Mouse (Mus musculus): ENCODE measurements around the gene Cd38. TPM values are rescaled to one million over a fixed set of nuclear protein-coding genes. Genes with fewer than 3 reads are reported as not detected.
"Not testable (repeated sequence)": the region's sequence is repeated elsewhere in the genome, so short reads cannot be mapped to it uniquely, and the experiment has no call there.

The Cd38 gene
- polyA plus RNA-seq, 1 experiment from 2014 or later: 10.9 TPM

DNA sequence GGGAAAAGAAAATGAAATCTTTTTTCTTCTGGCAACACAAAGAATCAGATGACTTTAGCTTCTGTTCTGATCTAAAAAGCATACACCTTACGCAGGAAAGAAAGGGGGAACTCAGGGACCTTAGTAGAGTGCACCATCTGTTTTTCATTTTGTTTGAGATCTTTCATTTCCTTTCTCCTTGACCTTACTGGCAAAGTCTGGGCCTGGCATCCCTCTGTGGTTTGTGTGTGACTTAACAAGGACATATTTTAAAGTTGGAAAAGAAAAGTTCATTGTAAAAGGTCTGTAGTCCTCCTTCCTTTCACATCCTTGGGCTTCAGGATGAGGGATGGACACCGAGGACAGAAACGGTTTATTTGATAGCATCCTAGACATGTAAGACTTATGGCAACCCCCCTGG, 27.6 kb downstream of the Cd38 start:
- Histone ChIP-seq H3K9ac (no peak overlapping the region), H3K4me1 (replicated peaks) (no peaks in the 10 kb centered on the region), H3K27ac (no peak overlapping the region), H3K36me3 (no peaks in the 10 kb centered on the region), H3K27me3 (no peaks in the 10 kb centered on the region), H3K4me2 (no peak overlapping the region), H3K4me3 (replicated peaks) (no peak overlapping the region), H3K9me3 (replicated peaks) (no peaks in the 10 kb centered on the region)
- DNase-seq (no peak), ATAC-seq (ENCODE audit: low read depth) (no peak)
- WGBS (ENCODE audit: insufficient replicate concordance): 71% methylated on average over 3 of the region's 3 CpGs

DNA sequence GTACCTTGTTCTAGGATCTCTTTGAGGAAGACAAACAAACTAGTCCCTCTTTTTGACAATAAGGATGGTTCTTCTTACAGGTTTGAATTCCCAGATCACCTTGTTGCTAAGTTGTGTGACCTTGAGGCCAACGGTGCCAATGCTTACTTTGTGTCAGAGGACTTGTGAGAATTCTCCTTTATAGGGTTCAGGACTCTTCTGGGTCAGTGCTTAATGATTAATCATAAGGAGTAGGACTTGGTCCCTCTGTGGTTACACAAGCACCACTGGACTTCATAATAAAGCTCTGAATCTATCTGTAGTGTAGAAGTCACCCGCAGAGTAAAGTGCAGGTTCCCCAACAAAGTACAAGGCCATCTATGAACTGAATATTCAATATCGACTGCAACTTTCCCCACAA, 36.3 kb downstream of the Cd38 start:
- Histone ChIP-seq H3K27ac (no peak overlapping the region), H3K4me3 (replicated peaks) (no peak overlapping the region), H3K9me3 (replicated peaks) (no peaks in the 10 kb centered on the region), H3K9ac (no peak overlapping the region), H3K4me2 (no peak overlapping the region), H3K27me3 (no peaks in the 10 kb centered on the region), H3K4me1 (replicated peaks) (no peaks in the 10 kb centered on the region; the same call in 1 of the 2 replicates), H3K36me3 (no peaks in the 10 kb centered on the region)
- no peak for DNase-seq
- 60% methylated on average over 3 of the region's 3 CpGs for WGBS (ENCODE audit: insufficient replicate concordance)
- no peak for ATAC-seq (ENCODE audit: low read depth)

DNA sequence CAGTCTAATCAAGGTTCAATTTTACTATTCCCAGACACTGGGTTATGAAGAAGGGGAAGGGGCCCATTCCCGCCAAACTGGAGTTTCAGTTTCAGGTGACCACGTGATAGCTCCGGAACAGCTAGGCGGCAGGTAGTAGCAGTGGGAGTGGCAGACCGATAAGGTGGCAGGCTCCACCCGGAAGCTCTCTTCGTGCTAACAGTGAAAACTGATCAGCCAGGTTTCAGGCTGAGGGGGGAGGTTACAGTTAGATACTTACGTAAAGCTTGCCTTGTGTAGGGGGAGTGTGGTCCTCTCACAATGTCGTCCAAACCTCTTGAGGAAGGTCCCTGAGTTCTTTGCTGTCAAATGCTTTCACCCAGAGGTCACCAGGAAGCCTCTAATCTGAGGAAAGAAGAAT, 40.9 kb downstream of the Cd38 start:
- ATAC-seq (ENCODE audit: low read depth) (no peak), DNase-seq (no peak)

DNA sequence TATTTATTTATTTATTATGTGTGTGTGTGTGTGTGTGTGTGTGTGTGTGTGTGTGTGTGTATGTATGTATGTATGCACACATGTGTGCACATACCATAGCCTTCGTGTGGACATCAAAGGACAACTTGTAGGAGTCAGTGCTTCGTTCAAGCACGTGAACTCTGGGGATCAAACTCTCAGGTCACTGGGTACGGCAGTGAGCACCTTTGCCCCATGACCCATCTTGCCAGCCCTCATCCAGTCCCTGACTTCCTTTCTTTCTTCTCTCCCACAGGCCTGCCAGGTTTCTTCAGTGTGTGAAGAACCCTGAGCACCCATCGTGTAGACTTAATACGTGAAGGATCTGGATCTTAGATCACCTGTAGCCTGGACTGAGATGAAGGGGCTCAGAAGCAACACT, 41.7 kb downstream of the Cd38 start:
- no peaks in the 10 kb centered on the region for H3K27me3 ChIP-seq
- no peak overlapping the region for H3K4me2 ChIP-seq
- H3K9ac ChIP-seq: no peak overlapping the region
- H3K4me3 ChIP-seq (replicated peaks): no peak overlapping the region
- no peaks in the 10 kb centered on the region for H3K36me3 ChIP-seq
- no peaks in the 10 kb centered on the region; the same call in 1 of the 2 replicates for H3K4me1 ChIP-seq (replicated peaks)
- 70% methylated on average over 6 of the region's 6 CpGs for WGBS (ENCODE audit: insufficient replicate concordance)
- DNase-seq (no peak), ATAC-seq (ENCODE audit: low read depth) (no peak)
- no peaks in the 10 kb centered on the region for H3K9me3 ChIP-seq (replicated peaks)
- H3K27ac ChIP-seq: no peak overlapping the region

More for the DNA sequence above, 40.9 kb downstream of the Cd38 start:
- 55% methylated on average over 9 of the region's 9 CpGs for WGBS (ENCODE audit: insufficient replicate concordance)
- Histone ChIP-seq H3K27ac (no peak overlapping the region), H3K9me3 (replicated peaks) (no peaks in the 10 kb centered on the region), H3K9ac (no peak overlapping the region), H3K27me3 (no peaks in the 10 kb centered on the region), H3K4me3 (replicated peaks) (no peak overlapping the region), H3K4me1 (replicated peaks) (no peaks in the 10 kb centered on the region; the same call in 1 of the 2 replicates), H3K4me2 (no peak overlapping the region), H3K36me3 (no peaks in the 10 kb centered on the region)

DNA sequence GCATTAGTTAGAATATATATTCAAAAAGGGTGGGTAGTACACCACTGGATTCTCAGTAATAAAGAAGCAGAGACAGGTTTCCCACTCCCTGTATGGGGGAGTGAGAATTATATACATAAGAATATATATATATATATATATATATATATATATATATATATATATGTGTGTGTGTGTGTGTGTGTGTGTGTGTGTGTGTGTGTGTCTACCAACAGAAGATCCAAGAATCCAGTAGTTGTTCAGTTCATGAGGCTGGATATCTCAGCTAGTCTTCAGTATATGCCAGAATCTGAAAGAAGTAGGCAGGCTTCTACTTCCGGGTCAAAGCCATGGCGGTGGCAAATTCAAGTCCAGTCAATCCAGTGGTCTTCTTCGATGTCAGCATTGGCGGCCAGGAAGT, 44.5 kb downstream of the Cd38 start, which contains the start of gene Gm7879:
Gm7879 (plus strand) TSS at position 301 of the 400 bp plus-strand sequence.
- H3K4me3 ChIP-seq (replicated peaks); H3K4me2 ChIP-seq; H3K27me3 ChIP-seq; H3K9me3 ChIP-seq (replicated peaks); H3K4me1 ChIP-seq (replicated peaks); DNase-seq; H3K36me3 ChIP-seq; H3K27ac ChIP-seq; ATAC-seq (ENCODE audit: low read depth); H3K9ac ChIP-seq: not testable (repeated sequence)
- WGBS (ENCODE audit: insufficient replicate concordance): 75% methylated on average over 4 of the region's 4 CpGs

- Histone ChIP-seq H3K4me3 (replicated peaks) (no peak overlapping the region), H3K36me3 (no peaks in the 10 kb centered on the region), H3K27ac (no peak overlapping the region), H3K4me2 (no peak overlapping the region), H3K27me3 (no peaks in the 10 kb centered on the region), H3K9me3 (replicated peaks) (no peaks in the 10 kb centered on the region), H3K4me1 (replicated peaks) (no peaks in the 10 kb centered on the region), H3K9ac (no peak overlapping the region)
- DNase-seq (no peak), ATAC-seq (ENCODE audit: low read depth) (no peak)
- 64% methylated on average over 4 of the region's 4 CpGs for WGBS (ENCODE audit: insufficient replicate concordance)
Measured at GRCm38 (mm10) chr5:43915261-43915886, 47.0 kb downstream of the Cd38 start.

- ATAC-seq (ENCODE audit: low read depth) (no peak), DNase-seq (no peak)
- H3K4me3 ChIP-seq (replicated peaks): no peak overlapping the region
- no peaks in the 10 kb centered on the region for H3K36me3 ChIP-seq
- H3K27ac ChIP-seq: no peak overlapping the region
- no peak overlapping the region for H3K9ac ChIP-seq
- no peak overlapping the region for H3K4me2 ChIP-seq
- no peaks in the 10 kb centered on the region for H3K27me3 ChIP-seq
- no peaks in the 10 kb centered on the region for H3K4me1 ChIP-seq (replicated peaks)
- 64% methylated on average over 11 of the region's 11 CpGs for WGBS (ENCODE audit: insufficient replicate concordance)
- H3K9me3 ChIP-seq (replicated peaks): no peaks in the 10 kb centered on the region
Measured at GRCm38 (mm10) chr5:43921877-43922276, 53.5 kb downstream of the Cd38 start.

GRCm38 (mm10) chr5:43923933-43924332, 55.6 kb downstream of the Cd38 start:
- 18% methylated on average over 4 of the region's 4 CpGs for WGBS (ENCODE audit: insufficient replicate concordance)
- Histone ChIP-seq H3K27me3 (no peaks in the 10 kb centered on the region), H3K27ac (no peak overlapping the region), H3K9me3 (replicated peaks) (no peaks in the 10 kb centered on the region), H3K4me3 (replicated peaks) (no peak overlapping the region), H3K36me3 (no peaks in the 10 kb centered on the region), H3K9ac (no peak overlapping the region), H3K4me1 (replicated peaks) (no peaks in the 10 kb centered on the region), H3K4me2 (no peak overlapping the region)
- ATAC-seq (ENCODE audit: low read depth) (no peak), DNase-seq (no peak)

- Histone ChIP-seq H3K27ac (no peak overlapping the region), H3K4me2 (no peak overlapping the region), H3K9me3 (replicated peaks) (no peaks in the 10 kb centered on the region), H3K4me3 (replicated peaks) (no peak overlapping the region), H3K9ac (no peak overlapping the region), H3K27me3 (no peaks in the 10 kb centered on the region), H3K36me3 (no peaks in the 10 kb centered on the region), H3K4me1 (replicated peaks) (no peaks in the 10 kb centered on the region)
- DNase-seq: no peak
- no peak for ATAC-seq (ENCODE audit: low read depth)
Measured at GRCm38 (mm10) chr5:43927729-43928128, 59.4 kb downstream of the Cd38 start.

DNA sequence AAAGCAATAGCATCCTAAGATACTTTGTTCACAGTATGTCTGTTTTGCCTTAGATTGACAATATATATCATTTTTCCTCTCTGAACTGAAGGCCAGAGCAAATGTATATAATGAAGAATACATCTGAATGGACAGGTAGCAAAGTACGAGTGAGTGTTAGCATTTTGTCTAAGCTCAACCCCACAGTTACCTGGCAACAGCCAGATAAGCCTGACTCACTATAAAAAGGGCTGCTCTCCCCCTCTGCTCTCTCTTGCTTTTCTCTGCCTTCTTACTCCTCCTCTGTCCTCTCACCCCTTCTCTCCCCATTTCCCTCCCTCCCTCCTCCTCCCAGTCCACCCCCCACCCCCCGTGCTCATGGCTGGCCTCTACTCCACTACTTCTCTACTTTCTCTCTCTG, 64.9 kb downstream of the Cd38 start:
- no peak for ATAC-seq (ENCODE audit: low read depth)
- WGBS (ENCODE audit: insufficient replicate concordance): 43% methylated on average over 2 of the region's 2 CpGs

DNA sequence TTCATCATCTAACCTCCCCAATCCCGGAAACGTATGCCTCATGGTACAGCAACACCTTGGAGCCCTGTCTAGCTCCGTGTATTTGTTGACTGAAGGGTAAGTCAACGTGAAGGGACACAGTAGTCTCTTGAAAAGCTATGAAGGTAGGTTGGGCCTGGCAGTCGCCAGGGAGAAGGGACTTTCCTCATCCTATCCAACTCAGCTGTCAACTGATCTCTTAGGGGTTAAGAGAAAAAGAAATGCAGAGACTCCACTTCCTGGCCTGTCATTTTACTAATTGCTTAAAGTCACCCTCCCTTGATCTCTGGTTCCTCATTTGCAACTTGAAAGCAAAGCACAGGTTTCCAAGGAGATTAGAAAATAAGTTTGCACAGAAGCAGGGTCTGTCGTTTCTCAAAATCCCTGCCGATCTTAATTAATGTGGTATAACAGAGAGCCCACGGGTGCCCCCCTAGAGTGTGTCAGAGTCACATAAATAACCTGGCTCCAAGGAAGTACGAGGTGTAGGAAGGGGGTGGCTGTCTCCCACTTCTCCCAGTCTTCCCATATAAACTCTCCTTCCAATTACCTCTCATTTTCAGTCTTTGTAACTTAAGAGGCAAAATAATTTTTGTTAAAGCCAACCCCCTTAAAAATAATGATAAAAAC, 79.1 kb downstream of the Cd38 start:
- Histone ChIP-seq H3K27ac (no peak overlapping the region), H3K4me1 (replicated peaks) (peaks cover 18% of the 10 kb centered on the region), H3K9me3 (replicated peaks) (no peaks in the 10 kb centered on the region), H3K4me3 (replicated peaks) (no peak overlapping the region; the same call in 1 of the 2 replicates), H3K36me3 (no peaks in the 10 kb centered on the region), H3K9ac (no peak overlapping the region), H3K27me3 (peaks cover 7% of the 10 kb centered on the region), H3K4me2 (peak overlapping the region; percentile 67)
- DNase-seq: no peak
- no peak for ATAC-seq (ENCODE audit: low read depth)
- 28% methylated on average over 9 of the region's 9 CpGs for WGBS (ENCODE audit: insufficient replicate concordance)

More for the DNA sequence above, 64.9 kb downstream of the Cd38 start:
- no peak for DNase-seq
- Histone ChIP-seq H3K4me3 (replicated peaks) (no peak overlapping the region), H3K36me3 (no peaks in the 10 kb centered on the region), H3K9me3 (replicated peaks) (no peaks in the 10 kb centered on the region), H3K4me1 (replicated peaks) (no peaks in the 10 kb centered on the region), H3K27me3 (no peaks in the 10 kb centered on the region), H3K9ac (no peak overlapping the region), H3K27ac (no peak overlapping the region), H3K4me2 (no peak overlapping the region)

All from liver, embryonic 13.5 days (tissue).